Mouse (Mus musculus): Measurements from ENCODE around the gene Psrc1.

The Psrc1 gene

DNA sequence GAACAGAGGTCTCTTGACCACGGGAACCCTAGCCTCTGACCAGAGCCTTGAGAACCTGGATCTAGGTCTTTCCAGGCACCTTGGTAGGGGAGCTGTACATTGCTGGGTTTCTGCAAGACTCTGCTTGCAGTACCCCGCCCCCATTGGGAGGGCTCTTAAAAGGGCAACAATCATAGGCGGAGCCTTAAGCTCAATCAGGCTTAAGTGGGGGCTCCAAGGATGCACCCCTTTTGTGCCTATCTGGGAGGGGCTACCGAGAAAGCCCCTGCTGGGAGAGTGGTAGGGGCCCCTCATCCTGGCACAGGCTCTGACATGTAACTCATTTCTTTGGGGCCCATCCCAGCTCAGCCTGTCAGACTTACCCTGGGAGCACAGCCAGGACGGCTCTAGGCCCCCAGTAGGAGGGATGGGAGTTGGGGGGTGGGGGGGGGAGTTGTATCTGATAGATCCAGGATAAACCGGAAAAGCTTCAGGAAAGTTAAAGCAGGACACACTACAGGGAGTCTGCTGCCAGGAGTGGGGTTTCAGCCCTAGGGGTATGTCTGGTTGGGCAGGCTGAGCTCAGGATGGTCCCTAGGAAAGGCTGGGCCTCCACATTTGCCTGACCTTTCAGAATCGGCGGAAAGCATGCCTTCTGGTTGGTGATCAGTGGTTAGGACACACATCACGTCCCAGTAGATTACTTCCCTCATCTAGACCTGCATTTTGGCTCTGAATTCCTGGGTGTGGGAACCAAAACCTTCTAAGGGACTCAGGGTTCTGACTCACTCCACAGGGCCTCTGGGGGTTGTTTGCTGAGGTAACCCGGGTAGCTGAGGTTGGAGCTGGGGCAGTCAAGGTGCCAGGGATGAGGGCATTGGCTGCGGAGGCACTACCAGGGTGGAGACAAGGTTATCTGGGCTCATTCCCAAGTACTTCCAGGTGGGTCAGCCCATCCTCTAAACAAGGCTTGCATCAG lies 40.5 kb downstream of the Psrc1 start:
- no peak for DNase-seq (ENCODE audit: low spot score)

DNA sequence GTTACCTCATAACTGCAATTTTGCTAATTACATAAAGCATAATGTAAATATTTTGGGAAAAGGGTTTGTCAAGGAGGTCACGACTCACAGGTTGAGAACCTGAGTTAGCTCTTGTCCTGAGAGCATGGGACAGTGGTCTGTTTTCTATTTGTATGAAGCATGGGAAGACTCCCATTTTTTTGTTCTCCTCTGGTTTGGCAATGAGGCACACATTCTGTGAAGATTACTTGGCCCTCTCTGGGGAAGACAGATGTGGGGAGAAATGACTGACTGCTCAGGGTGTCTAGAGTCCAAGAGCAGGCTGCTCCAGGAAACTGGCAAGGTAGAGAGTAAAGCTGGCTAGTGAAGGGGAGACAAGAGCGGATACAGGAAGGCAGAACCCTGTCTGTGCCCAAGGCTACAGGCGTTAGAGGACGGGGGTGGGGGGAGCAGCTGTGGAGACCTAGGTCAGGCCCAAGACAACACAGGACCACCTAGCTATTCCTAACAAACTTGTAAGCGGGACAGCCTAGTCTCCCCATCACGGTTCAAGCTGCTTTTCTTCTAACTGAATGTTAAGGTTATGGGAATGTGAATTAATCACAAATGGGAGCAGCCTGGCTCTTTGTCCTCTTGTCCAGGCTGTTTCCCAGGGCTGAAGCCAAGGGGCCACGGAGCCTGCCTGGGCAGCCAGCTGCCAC lies 41.4 kb downstream of the Psrc1 start:
- no peak for DNase-seq (ENCODE audit: low spot score)

DNA sequence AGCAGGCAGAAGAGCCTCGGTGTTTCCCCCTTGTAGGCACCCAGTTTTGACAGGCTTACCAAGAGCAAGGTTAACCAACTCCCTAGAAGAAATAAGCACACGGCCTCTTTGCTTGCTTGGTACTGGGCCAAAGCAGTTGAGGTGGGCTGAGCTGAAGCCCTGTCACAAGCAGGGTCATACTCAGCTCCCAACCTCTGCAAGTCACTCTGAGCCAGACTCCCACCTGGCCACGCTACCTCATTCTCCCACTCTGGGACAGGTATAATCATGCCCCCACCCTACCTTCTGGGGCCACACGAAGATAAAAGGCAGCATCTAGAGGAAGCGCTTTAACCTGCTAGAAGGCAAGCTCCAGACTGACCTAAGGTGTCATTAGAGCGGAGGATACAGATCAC lies 42.0 kb downstream of the Psrc1 start:
- no peak for DNase-seq (ENCODE audit: low spot score)

- DNase-seq (ENCODE audit: low spot score) = no peak
Measured at GRCm38 (mm10) chr3:108432542-108433187, 49.0 kb downstream of the Psrc1 start.

GRCm38 (mm10) chr3:108433188-108433880 lies 49.7 kb downstream of the Psrc1 start:
- no peak for DNase-seq (ENCODE audit: low spot score)

DNA sequence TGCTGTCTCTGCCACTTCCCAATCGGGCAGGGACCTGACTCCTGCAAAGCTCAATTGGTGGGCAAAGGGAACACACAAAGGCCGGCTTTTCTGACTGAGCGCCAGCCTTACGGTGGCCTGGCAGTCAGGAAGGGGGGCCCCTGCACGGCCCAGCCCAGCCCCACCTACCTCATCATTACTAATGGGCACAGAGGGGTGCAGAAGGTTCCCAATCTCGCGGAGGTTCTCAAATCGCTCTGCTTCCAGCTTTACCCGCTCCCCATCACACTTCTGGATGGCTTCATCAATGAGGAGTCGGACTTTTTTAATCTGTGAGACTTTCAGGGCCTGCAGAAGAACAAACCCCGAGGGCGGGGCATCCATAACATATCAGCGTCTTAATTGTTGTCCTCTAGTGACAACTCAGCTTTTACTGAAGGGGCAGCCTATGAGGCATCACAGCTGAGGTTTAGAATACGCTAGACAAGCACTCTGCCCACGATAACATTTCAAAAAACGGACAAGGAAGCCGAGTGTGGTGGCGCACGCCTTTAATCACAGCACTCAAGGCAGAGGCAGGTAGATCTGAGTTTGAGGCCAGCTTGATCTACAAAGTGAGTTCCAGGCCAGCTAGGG lies 50.3 kb downstream of the Psrc1 start:
- no peak for DNase-seq (ENCODE audit: low spot score)

- DNase-seq (ENCODE audit: low spot score) = no peak
Measured at GRCm38 (mm10) chr3:108435701-108436379, 52.2 kb downstream of the Psrc1 start.

DNA sequence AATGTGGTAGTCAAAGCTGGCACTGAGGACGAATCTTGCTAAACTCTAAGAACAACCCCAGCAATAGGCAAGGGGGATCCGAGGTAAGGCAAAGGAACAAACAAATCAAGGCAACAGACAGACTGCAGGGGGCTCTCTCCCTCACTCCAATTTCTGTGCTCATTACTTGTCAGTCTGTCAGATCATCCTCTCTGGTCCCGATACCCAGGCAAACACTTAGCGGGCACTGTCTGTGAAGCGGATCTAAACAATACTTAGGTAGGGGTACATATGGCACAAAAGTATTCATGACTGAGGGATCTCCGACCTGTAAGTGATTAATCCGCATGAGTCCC lies 52.7 kb downstream of the Psrc1 start:
- DNase-seq (ENCODE audit: low spot score) = no peak

Data from urinary bladder, postnatal 10 days (tissue).